Mouse (Mus musculus) thymus, adult 2 months (tissue): ENCODE measurements around the gene Il17rd.

Source experiments
- CTCF ChIP-seq: fragments of 200-500 bp; IDR thresholded peaks from 2 replicates; pipeline ENCODE4 v1.5.1; 2012; ENCODE audit warnings: mild to moderate bottlenecking, control low read depth, low read length, moderate library complexity, borderline replicate concordance; ENCODE audit not compliant: control insufficient read depth, poor library complexity, insufficient read depth; ENCODE audit errors: extremely low read depth
- POLR2A ChIP-seq: fragments of 200-500 bp; IDR thresholded peaks from 2 replicates; pipeline ENCODE4 v1.6.1; 2012; ENCODE audit warnings: mild to moderate bottlenecking, low read length, control low read depth, moderate library complexity; ENCODE audit not compliant: control insufficient read depth, poor library complexity, insufficient read depth; ENCODE audit errors: extremely low read depth

DNA sequence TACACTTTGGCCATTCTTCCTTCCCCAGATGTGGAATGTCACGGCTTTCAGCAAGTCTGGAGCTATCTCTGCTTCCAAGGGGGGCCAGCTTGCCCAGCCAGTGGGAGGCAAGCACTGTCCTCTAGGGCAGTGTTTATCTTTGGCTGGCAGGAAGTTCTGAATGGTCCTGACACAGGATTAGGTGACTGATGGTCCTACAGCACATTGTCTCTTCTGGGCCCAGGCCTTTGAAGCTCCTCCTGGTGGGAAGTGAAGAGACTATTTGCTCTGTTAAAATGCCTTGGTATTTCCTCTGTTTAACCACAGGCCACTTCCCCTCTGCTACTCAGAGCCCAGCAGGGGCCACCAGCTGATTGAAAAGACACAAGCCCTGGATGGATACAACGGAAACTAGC, 6.2 kb downstream of the Il17rd start:
- TF ChIP-seq CTCF (no peak), POLR2A (no peak)
